Mouse (Mus musculus): ENCODE data around the gene Gm19668. TPM values are rescaled to one million over a fixed set of nuclear protein-coding genes. Genes with fewer than 3 reads are reported as not detected.
"Not testable (repeated sequence)": the region's sequence is repeated elsewhere in the genome, so short reads cannot be mapped to it uniquely, and the experiment has no call there.

Gene Gm19668
- total RNA-seq (2021): not detected

GRCm38 (mm10) chr10:77798921-77799508 is at the start of gene Gm19668:
TSS of gene Gm19668 (minus strand) at chr10:77799133.
- intact Hi-C loops (cut with DNase I): no loop called here
- DNase-seq: no peak

GRCm38 (mm10) chr10:77847538-77847937 is 48.6 kb upstream of the Gm19668 start:
- no peak for DNase-seq
- intact Hi-C loops (cut with DNase I): no loop called here

- intact Hi-C loops (cut with DNase I): no loop called here
Observed at GRCm38 (mm10) chr10:77846961-77847360, 48.0 kb upstream of the Gm19668 start.

GRCm38 (mm10) chr10:77846503-77846902 is 47.6 kb upstream of the Gm19668 start, which contains the start of gene Gm36176:
TSS of gene Gm36176 (plus strand) at chr10:77846803.
- no peak for DNase-seq
- intact Hi-C loops (cut with DNase I): no loop called here

More at GRCm38 (mm10) chr10:77846961-77847360, 48.0 kb upstream of the Gm19668 start:
- DNase-seq: no peak

- intact Hi-C loops (cut with DNase I): no loop called here
- DNase-seq: no peak
Observed at GRCm38 (mm10) chr10:77839006-77839405, 40.1 kb upstream of the Gm19668 start.

- intact Hi-C loops (cut with DNase I): no loop called here
- no peak for DNase-seq
Observed at GRCm38 (mm10) chr10:77835647-77836046, 36.7 kb upstream of the Gm19668 start, which contains the start of gene Krtap10-10. TSS of gene Krtap10-10 (plus strand) at chr10:77835947.

GRCm38 (mm10) chr10:77826951-77827350 is 28.0 kb upstream of the Gm19668 start, which contains the start of gene Krtap10-4:
TSS of gene Krtap10-4 (minus strand) at chr10:77827095.
- intact Hi-C loops (cut with DNase I): no loop called here
- no peak for DNase-seq

- intact Hi-C loops (cut with DNase I): loop anchor here (5.0 kb wide), 1 partner anchor 192 kb away; no protein-coding TSS in a partner anchor
- DNase-seq: no peak
Observed at GRCm38 (mm10) chr10:77819203-77819602, 20.3 kb upstream of the Gm19668 start.

GRCm38 (mm10) chr10:77818523-77818922 is 19.6 kb upstream of the Gm19668 start:
- intact Hi-C loops (cut with DNase I): loop anchor here (5.0 kb wide), 1 partner anchor 191 kb away; no protein-coding TSS in a partner anchor
- DNase-seq: no peak

GRCm38 (mm10) chr10:77815514-77815913 is 16.6 kb upstream of the Gm19668 start:
- DNase-seq: peak; percentile 18 to 45
- intact Hi-C loops (cut with DNase I): loop anchor here (2.0 to 5.0 kb wide), 2 partner anchors 87 to 188 kb away; no protein-coding TSS in a partner anchor

GRCm38 (mm10) chr10:77814382-77814781 is 15.4 kb upstream of the Gm19668 start, which contains the start of gene Gm2696:
TSS of gene Gm2696 (plus strand) at chr10:77814682.
- intact Hi-C loops (cut with DNase I): loop anchor here (2.0 kb wide), 1 partner anchor 86 kb away; no protein-coding TSS in a partner anchor
- no peak for DNase-seq

GRCm38 (mm10) chr10:77811743-77812142 is 12.8 kb upstream of the Gm19668 start, which contains the start of gene Gm9507:
TSS of gene Gm9507 (minus strand) at chr10:77811843.
- intact Hi-C loops (cut with DNase I): no loop called here
- DNase-seq: no peak

GRCm38 (mm10) chr10:77804095-77804494 is 5.2 kb upstream of the Gm19668 start:
- intact Hi-C loops (cut with DNase I): no loop called here
- no peak for DNase-seq

- DNase-seq; intact Hi-C loops (cut with DNase I): not testable (repeated sequence)
Observed at GRCm38 (mm10) chr10:77798164-77798920, 591 bp downstream of the Gm19668 start.

GRCm38 (mm10) chr10:77797677-77798076 is 1.3 kb downstream of the Gm19668 start:
- intact Hi-C loops (cut with DNase I): no loop called here
- no peak for DNase-seq

GRCm38 (mm10) chr10:77794976-77795375 is 4.0 kb downstream of the Gm19668 start, which contains the start of gene Gm9639:
TSS of gene Gm9639 (minus strand) at chr10:77795076.
- intact Hi-C loops (cut with DNase I): no loop called here
- no peak for DNase-seq

GRCm38 (mm10) chr10:77788621-77789020 is 10.3 kb downstream of the Gm19668 start:
- intact Hi-C loops (cut with DNase I): no loop called here
- no peak for DNase-seq

- peak; percentile 13 to 21 for DNase-seq
- intact Hi-C loops (cut with DNase I): not testable (repeated sequence)
Observed at GRCm38 (mm10) chr10:77787876-77788275, 11.1 kb downstream of the Gm19668 start, which contains the start of gene Gm7137. TSS of gene Gm7137 (minus strand) at chr10:77788200.

GRCm38 (mm10) chr10:77783396-77783795 is 15.5 kb downstream of the Gm19668 start:
- DNase-seq; intact Hi-C loops (cut with DNase I): not testable (repeated sequence)

- intact Hi-C loops (cut with DNase I): not testable (repeated sequence)
Observed at GRCm38 (mm10) chr10:77782442-77782841, 16.5 kb downstream of the Gm19668 start, which contains the start of gene Gm3250. TSS of gene Gm3250 (minus strand) at chr10:77782542.

GRCm38 (mm10) chr10:77776844-77777243 is 22.1 kb downstream of the Gm19668 start, which contains the start of gene Gm7138:
TSS of gene Gm7138 (minus strand) at chr10:77776944.
- intact Hi-C loops (cut with DNase I); DNase-seq: not testable (repeated sequence)

More at GRCm38 (mm10) chr10:77782442-77782841, 16.5 kb downstream of the Gm19668 start, which contains the start of gene Gm3250:
- DNase-seq: not testable (repeated sequence)
